Mouse (Mus musculus) forebrain, embryonic 15.5 days (tissue): ENCODE results near the gene Pacsin3. TPM values are rescaled to one million over a fixed set of nuclear protein-coding genes. Genes with fewer than 3 reads are reported as not detected.
A peak's percentile ranks its signal among the peaks of the same experiment; 100 is the strongest.

Source experiments
- ATAC-seq: fragments of 200-750 bp; cut with Nextera tagmentation; replicated peaks from 2 replicates; pipeline ENCODE4 v1.8.0; 2017; ENCODE audit warnings: mild to moderate bottlenecking, moderate TSS enrichment, moderate library complexity
- H3K27ac ChIP-seq: fragments of 300-500 bp; sonication (generic); replicated peaks from 2 replicates; pipeline ENCODE4 v1.5.1; 2015; ENCODE audit warnings: mild to moderate bottlenecking, inconsistent platforms
- H3K27me3 ChIP-seq: fragments of 300-500 bp; sonication (generic); 2 replicates; pipeline ENCODE4 v1.6.1; 2015; ENCODE audit warnings: inconsistent platforms
- H3K36me3 ChIP-seq: fragments of 300-500 bp; sonication (generic); 2 replicates; pipeline ENCODE4 v1.6.1; 2015; ENCODE audit warnings: mild to moderate bottlenecking, inconsistent platforms
- H3K4me1 ChIP-seq: fragments of 300-500 bp; sonication (generic); 2 replicates; pipeline ENCODE4 v1.6.1; 2015; ENCODE audit warnings: inconsistent platforms
- H3K4me2 ChIP-seq: fragments of 300-500 bp; sonication (generic); replicated peaks from 2 replicates; pipeline ENCODE4 v1.6.1; 2015; ENCODE audit warnings: mild to moderate bottlenecking, inconsistent platforms
- H3K4me3 ChIP-seq: fragments of 300-500 bp; sonication (generic); 2 replicates; pipeline ENCODE4 v1.5.1; 2015; ENCODE audit warnings: mild to moderate bottlenecking, inconsistent platforms
- H3K9ac ChIP-seq: fragments of 300-500 bp; sonication (generic); replicated peaks from 2 replicates; pipeline ENCODE4 v1.6.1; 2015; ENCODE audit warnings: mild to moderate bottlenecking, inconsistent platforms
- H3K9me3 ChIP-seq: fragments of 300-500 bp; sonication (generic); 2 replicates; pipeline ENCODE4 v1.6.1; 2016; ENCODE audit warnings: inconsistent platforms
- WGBS: fragments of 180-500 bp; shearing (Covaris S2); methylation state at CpG from one replicate; pipeline ENCODE4 v1.1.7; 2015; ENCODE audit warnings: mixed read lengths; 5-methylcytosine and 5-hydroxymethylcytosine counted together
- polyA plus RNA-seq: library from polyadenylated mRNA; unstranded; fragments of >200 nt; fragmentation: Nextera tagmentation; extraction: Ambion mirVana; gene quantifications from 2 replicates; pipeline ENCODE4 v1.2.1, GENCODE M21; 2015

Pacsin3 gene
- polyA plus RNA-seq, 1 experiment from 2014 or later, result 19.8 TPM

DNA sequence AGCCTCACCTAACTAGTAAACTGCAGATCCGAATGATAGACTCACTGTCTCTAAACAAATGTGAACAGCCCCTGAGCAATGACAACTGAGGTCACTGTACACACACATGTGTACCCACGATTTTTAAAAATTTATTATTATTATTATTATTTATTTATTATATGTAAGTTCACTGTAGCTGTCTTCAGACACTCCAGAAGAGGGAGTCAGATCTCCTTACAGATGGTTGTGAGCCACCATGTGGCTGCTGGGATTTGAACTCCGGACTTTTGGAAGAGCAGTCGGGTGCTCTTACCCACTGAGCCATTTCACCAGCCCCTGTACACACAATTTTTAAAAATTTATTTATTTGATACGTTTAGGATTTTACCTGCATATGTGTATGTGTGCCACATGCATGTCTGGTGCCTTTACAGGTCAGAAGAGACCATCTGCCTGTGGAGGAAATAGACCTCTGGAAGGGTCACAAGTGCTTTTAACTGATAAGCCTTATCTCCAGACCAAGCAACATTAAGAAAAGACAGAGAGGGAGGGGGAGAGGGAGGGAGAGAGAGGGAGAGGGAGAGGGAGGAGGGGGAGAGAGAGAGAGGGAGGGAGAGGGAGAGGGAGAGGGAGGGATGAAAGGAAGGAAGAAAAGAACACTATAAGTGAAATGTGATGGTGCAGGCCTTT lies 11.1 kb upstream of the Pacsin3 start:
- ATAC-seq, result no peak
- no peaks in the 10 kb centered on the region for H3K36me3 ChIP-seq
- no peaks in the 10 kb centered on the region for H3K9me3 ChIP-seq
- H3K4me2 ChIP-seq, result no peak overlapping the region
- no peak overlapping the region for H3K27ac ChIP-seq
- H3K4me3 ChIP-seq, result no peak overlapping the region
- no peaks in the 10 kb centered on the region for H3K27me3 ChIP-seq
- H3K9ac ChIP-seq, result no peak overlapping the region
- 85% methylated on average over 5 of the region's 5 CpGs for WGBS
- no peaks in the 10 kb centered on the region for H3K4me1 ChIP-seq

DNA sequence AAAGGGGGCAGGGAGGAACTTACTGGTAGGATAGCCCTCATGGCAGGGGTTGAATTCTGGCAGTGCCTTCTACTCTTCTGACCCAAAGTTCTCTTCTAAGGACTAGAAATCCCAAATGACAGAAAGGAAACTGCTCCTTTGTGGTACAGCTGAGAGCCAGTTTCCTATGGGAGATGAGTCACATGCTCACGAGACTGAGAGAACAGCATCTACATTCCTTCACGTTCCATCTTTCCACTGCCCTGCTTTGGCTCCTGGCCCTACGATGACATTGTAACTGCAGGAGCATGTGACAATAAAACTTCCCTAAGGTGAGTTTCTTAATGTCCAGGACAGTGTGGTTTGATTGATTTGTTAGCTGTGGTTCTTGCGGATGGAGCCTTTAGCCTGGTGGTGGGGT lies 7.4 kb upstream of the Pacsin3 start:
- Histone ChIP-seq H3K27me3 (peaks cover 5% of the 10 kb centered on the region; the same call in 1 of the 2 replicates), H3K4me1 (no peaks in the 10 kb centered on the region), H3K36me3 (no peaks in the 10 kb centered on the region), H3K4me3 (no peak overlapping the region), H3K9me3 (no peaks in the 10 kb centered on the region), H3K9ac (no peak overlapping the region), H3K27ac (no peak overlapping the region), H3K4me2 (no peak overlapping the region)
- WGBS, result 87% methylated on average over 4 of the region's 4 CpGs
- no peak for ATAC-seq

DNA sequence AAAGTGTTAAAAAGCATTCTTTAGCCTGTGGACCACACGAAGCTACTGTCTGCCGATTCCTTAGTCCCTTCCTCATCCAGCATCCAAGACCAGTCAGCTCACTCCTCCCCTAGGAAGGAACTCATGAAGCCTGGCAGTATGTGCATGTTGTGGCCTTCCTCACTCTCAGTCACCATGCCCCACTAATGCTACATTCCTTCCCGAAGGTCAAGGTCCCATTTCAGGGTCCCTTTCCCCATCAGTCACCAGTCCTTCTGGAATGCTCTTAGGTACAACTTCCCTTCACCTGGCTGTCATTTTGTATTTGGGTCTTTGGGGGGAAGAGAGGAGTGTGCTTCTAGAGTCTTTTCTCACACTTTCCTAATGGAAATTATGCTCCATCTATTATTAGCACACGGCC lies 3.8 kb upstream of the Pacsin3 start:
- peaks cover 23% of the 10 kb centered on the region for H3K4me1 ChIP-seq

DNA sequence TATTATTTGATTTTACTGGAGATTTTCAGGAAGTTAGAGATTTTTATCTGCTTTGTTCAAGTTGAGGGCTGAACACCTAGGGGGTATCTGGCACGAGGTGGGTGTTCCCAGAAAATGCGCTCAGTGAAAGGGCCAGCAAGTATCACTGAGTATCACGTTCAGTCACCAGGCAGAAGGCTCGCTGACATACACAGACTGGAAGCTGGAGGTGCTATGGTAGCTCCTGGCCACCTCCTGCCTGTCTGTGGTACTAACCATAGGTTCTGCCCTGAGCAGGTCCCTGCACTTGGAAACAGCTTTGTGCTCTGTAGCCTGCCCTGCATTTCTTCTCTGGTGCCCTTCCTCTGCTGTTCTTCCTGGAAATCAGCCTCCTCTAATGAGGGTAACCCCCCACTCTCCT lies 3.2 kb upstream of the Pacsin3 start:
- Histone ChIP-seq H3K27ac (no peak overlapping the region), H3K9ac (no peak overlapping the region), H3K27me3 (peaks cover 21% of the 10 kb centered on the region; the same call in 1 of the 2 replicates), H3K9me3 (no peaks in the 10 kb centered on the region), H3K4me3 (no peak overlapping the region), H3K4me2 (no peak overlapping the region), H3K4me1 (peaks cover 29% of the 10 kb centered on the region), H3K36me3 (no peaks in the 10 kb centered on the region)
- WGBS, result 63% methylated on average over 4 of the region's 4 CpGs
- no peak for ATAC-seq

More for the DNA sequence above, 3.8 kb upstream of the Pacsin3 start:
- H3K36me3 ChIP-seq, result no peaks in the 10 kb centered on the region
- ATAC-seq, result no peak
- no peak overlapping the region for H3K9ac ChIP-seq
- H3K4me3 ChIP-seq, result no peak overlapping the region
- peaks cover 16% of the 10 kb centered on the region; the same call in 1 of the 2 replicates for H3K27me3 ChIP-seq
- H3K4me2 ChIP-seq, result no peak overlapping the region
- no peak overlapping the region for H3K27ac ChIP-seq
- 74% methylated on average over 4 of the region's 4 CpGs for WGBS
- no peaks in the 10 kb centered on the region for H3K9me3 ChIP-seq

- peak overlapping the region; percentile 100 for H3K4me2 ChIP-seq
These were observed 901 bp upstream of the Pacsin3 start for GRCm38 (mm10) chr2:91254725-91255380.

GRCm38 (mm10) chr2:91256256-91257125 lies 737 bp downstream of the Pacsin3 start:
- Histone ChIP-seq H3K4me2 (peak overlapping the region; percentile 100), H3K9me3 (no peaks in the 10 kb centered on the region), H3K27me3 (peaks cover 23% of the 10 kb centered on the region; the same call in 1 of the 2 replicates), H3K4me3 (peak overlapping the region; percentile 70), H3K4me1 (peaks cover 36% of the 10 kb centered on the region), H3K27ac (peak overlapping the region; percentile 54; the same call in 1 of the 2 replicates), H3K9ac (peak overlapping the region; percentile 68), H3K36me3 (no peaks in the 10 kb centered on the region)
- peak; percentile 68 for ATAC-seq
- WGBS, result under 1% methylated on average over 52 of the region's 52 CpGs

More at GRCm38 (mm10) chr2:91254725-91255380, 901 bp upstream of the Pacsin3 start:
- H3K27me3 ChIP-seq, result peaks cover 23% of the 10 kb centered on the region; the same call in 1 of the 2 replicates
- H3K27ac ChIP-seq, result no peak overlapping the region
- H3K9ac ChIP-seq, result no peak overlapping the region
- no peak for ATAC-seq
- H3K4me1 ChIP-seq, result peaks cover 36% of the 10 kb centered on the region
- 24% methylated on average over 8 of the region's 8 CpGs for WGBS
- no peaks in the 10 kb centered on the region for H3K36me3 ChIP-seq
- no peaks in the 10 kb centered on the region for H3K9me3 ChIP-seq
- H3K4me3 ChIP-seq, result no peak overlapping the region

GRCm38 (mm10) chr2:91257126-91257980 lies 1.6 kb downstream of the Pacsin3 start:
- Histone ChIP-seq H3K27me3 (peaks cover 23% of the 10 kb centered on the region; the same call in 1 of the 2 replicates), H3K9me3 (no peaks in the 10 kb centered on the region), H3K4me3 (peak overlapping the region; percentile 70), H3K36me3 (no peaks in the 10 kb centered on the region), H3K27ac (peak overlapping the region; percentile 54), H3K4me1 (peaks cover 36% of the 10 kb centered on the region), H3K4me2 (peak overlapping the region; percentile 100), H3K9ac (peak overlapping the region; percentile 68)
- ATAC-seq, result peak; percentile 59
- WGBS, result 2% methylated on average over 22 of the region's 22 CpGs

- H3K9ac ChIP-seq, result peak overlapping the region; percentile 68; the same call in 1 of the 2 replicates
- peak overlapping the region; percentile 100 for H3K4me2 ChIP-seq
- peak overlapping the region; percentile 70 for H3K4me3 ChIP-seq
- peak; percentile 47; the same call in 1 of the 2 replicates for ATAC-seq
- H3K36me3 ChIP-seq, result no peaks in the 10 kb centered on the region
- H3K27me3 ChIP-seq, result peaks cover 19% of the 10 kb centered on the region; the same call in 1 of the 2 replicates
- WGBS, result 40% methylated on average over 5 of the region's 5 CpGs
- peaks cover 36% of the 10 kb centered on the region for H3K4me1 ChIP-seq
- peak overlapping the region; percentile 54; the same call in 1 of the 2 replicates for H3K27ac ChIP-seq
- H3K9me3 ChIP-seq, result no peaks in the 10 kb centered on the region
These were observed 2.3 kb downstream of the Pacsin3 start for GRCm38 (mm10) chr2:91258054-91258453.

DNA sequence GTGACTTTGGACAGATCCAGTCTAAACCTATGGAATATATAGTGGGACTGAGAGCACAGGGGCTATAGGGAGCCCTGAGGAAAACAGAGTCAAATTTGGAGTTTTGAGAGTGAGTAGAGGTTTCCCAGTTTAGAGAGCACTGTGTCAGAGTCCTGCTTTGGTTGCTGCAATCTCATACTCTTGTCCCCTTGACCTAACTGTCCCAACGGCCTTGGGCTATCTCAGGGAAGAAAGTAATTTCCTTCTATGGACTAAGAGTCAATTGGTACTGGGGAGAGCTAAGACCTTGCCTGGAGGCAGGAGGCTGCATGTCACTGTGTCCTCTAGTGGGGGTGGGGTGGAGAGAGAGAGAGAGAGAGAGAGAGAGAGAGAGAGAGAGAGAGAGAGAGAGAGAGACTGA lies 3.1 kb downstream of the Pacsin3 start:
- Histone ChIP-seq H3K4me2 (no peak overlapping the region; the same call in 1 of the 2 replicates), H3K4me3 (no peak overlapping the region), H3K9me3 (no peaks in the 10 kb centered on the region), H3K4me1 (peaks cover 36% of the 10 kb centered on the region), H3K27ac (no peak overlapping the region), H3K36me3 (no peaks in the 10 kb centered on the region), H3K9ac (no peak overlapping the region), H3K27me3 (peaks cover 19% of the 10 kb centered on the region; the same call in 1 of the 2 replicates)
- 74% methylated on average over 1 of the region's 1 CpGs for WGBS
- ATAC-seq, result no peak

- peaks cover 41% of the 10 kb centered on the region for H3K4me1 ChIP-seq
- no peak overlapping the region for H3K9ac ChIP-seq
- H3K4me2 ChIP-seq, result no peak overlapping the region
- no peaks in the 10 kb centered on the region for H3K9me3 ChIP-seq
- ATAC-seq, result no peak
- WGBS, result 88% methylated on average over 1 of the region's 1 CpGs
- H3K36me3 ChIP-seq, result no peaks in the 10 kb centered on the region
- no peak overlapping the region for H3K27ac ChIP-seq
- peaks cover 13% of the 10 kb centered on the region; the same call in 1 of the 2 replicates for H3K27me3 ChIP-seq
- no peak overlapping the region for H3K4me3 ChIP-seq
These were observed 3.7 kb downstream of the Pacsin3 start for GRCm38 (mm10) chr2:91259493-91259892.
